Mouse (Mus musculus): ENCODE data around the gene Hsf5. TPM values are rescaled to one million over a fixed set of nuclear protein-coding genes. Genes with fewer than 3 reads are reported as not detected.
A peak's percentile ranks its signal among the peaks of the same experiment; 100 is the strongest.

Hsf5 gene
- polyA plus RNA-seq, 1 experiment from 2014 or later = 0.27 TPM

DNA sequence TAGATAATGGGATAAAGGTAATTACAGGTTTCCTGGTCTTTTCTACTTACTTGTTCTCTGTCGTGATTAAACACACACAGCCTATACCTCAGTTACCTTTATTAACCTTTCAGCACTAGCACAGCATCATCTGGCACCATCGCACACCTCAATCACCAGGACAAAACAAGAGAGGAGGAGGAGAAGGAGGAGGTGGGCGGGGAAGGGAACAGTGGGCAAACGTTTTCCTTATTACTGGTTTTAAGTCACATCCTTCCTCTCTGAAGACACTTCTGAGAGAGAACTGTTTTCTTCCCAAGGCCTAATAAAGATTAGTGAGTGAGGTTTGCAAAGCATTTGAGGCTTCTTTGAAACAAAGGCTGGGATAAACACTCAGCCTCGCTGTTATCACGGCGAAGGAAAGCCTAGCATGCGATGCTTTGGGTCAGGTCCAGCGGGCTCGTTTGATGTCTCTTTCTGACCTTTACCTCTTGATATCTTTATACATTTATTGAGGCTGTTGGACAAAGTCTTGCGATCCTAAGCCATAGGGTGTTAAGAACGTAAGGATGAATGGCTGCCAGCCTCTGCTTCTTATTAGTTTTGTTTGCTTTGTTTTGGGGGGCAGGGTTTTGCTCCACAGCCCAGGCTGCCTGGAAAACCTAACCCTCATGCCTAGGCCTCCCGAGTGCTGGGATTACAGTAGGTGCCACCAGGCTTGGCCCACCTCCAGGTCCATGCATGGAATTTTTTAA, 66.0 kb downstream of the Hsf5 start:
- no peak overlapping the region for H3K4me2 ChIP-seq
- H3K4me3 ChIP-seq = no peak overlapping the region
- 42% methylated on average over 13 of the region's 13 CpGs for WGBS

DNA sequence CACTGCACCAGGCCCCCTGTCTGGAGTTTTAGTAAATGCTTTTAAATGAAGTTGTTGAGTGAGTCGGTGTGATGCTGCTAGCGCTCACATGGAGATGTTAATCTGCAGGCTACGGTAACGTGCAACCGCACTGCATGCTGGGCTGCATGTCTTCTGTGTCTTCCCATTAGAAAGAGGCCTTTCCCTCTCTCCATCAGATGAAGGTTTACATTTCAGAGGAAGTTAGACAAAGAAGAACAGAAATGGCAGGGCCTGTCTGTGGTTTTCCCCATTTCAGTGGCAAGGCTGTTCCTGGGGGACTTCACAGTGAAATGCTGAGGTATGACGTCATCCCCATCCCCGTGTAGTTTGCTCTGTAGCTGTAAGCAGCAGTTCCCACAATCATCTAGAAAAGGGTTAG, 69.4 kb downstream of the Hsf5 start:
- H3K4me2 ChIP-seq = no peak overlapping the region
- H3K27me3 ChIP-seq = no peaks in the 10 kb centered on the region
- no peak overlapping the region for H3K27ac ChIP-seq
- H3K36me3 ChIP-seq (ENCODE audit: poor library complexity, severe bottlenecking) = no peaks in the 10 kb centered on the region
- H3K9ac ChIP-seq = no peak overlapping the region
- ATAC-seq = no peak
- H3K9me3 ChIP-seq (replicated peaks) = no peaks in the 10 kb centered on the region
- no peak overlapping the region for H3K4me3 ChIP-seq
- WGBS = 62% methylated on average over 7 of the region's 7 CpGs
- peaks cover 28% of the 10 kb centered on the region for H3K4me1 ChIP-seq

More for the DNA sequence above, 66.0 kb downstream of the Hsf5 start:
- no peak overlapping the region for H3K9ac ChIP-seq
- no peak overlapping the region for H3K27ac ChIP-seq
- no peak for ATAC-seq
- H3K36me3 ChIP-seq (ENCODE audit: poor library complexity, severe bottlenecking) = no peaks in the 10 kb centered on the region
- H3K9me3 ChIP-seq (replicated peaks) = no peaks in the 10 kb centered on the region
- no peaks in the 10 kb centered on the region for H3K27me3 ChIP-seq
- H3K4me1 ChIP-seq = peaks cover 9% of the 10 kb centered on the region; the same call in 1 of the 2 replicates

DNA sequence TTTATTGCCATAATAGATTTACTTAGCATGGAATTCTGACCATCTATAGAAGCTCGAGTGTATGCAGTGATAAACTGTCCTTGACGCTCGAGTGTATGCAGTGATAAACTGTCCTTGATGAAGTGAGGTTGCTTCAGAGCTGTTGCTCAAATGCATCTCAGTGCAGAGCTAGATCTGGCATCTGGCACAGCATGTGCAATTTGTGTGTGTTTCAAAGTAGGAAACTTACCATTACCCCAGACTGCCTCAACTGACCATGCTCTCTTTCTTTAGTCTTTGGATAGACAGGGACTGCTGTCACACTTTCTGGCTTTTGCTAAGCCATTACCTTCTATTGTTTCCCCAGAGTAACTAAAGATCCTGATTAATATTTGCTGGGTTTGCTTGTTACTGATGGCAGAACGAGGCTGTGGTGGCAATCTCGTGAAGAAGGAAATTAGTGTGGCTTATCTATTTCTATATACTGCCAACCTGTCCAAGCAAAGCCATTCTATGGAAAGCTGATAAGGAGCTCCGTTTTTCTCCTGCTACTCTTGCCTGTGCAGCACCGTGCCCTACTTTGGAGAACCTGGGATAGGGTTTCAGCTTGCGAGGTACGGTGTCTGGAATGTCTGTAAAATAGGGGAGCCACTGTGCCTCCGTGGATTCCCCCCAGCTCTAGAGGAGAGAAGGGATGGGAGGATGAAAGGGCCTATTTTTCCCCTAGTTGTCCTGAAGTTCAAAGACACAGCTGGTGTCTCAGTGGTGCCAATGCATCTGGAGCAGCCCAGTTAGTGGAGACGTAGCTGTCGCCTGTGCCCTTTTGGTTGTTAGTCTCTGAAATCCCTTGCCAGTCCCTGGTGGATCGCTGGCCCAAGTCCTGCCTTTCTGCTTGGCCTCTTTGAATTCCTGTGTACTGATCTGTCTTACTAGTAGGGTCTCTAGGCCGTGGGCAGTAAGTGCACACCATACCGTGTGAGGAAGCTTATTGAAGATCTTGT, 70.6 kb downstream of the Hsf5 start:
- no peaks in the 10 kb centered on the region for H3K27me3 ChIP-seq
- peaks cover 28% of the 10 kb centered on the region for H3K4me1 ChIP-seq
- no peaks in the 10 kb centered on the region for H3K9me3 ChIP-seq (replicated peaks)
- 76% methylated on average over 15 of the region's 15 CpGs for WGBS
- H3K27ac ChIP-seq = no peak overlapping the region; the same call in 1 of the 2 replicates
- H3K9ac ChIP-seq = no peak overlapping the region
- no peak overlapping the region for H3K4me3 ChIP-seq
- no peaks in the 10 kb centered on the region for H3K36me3 ChIP-seq (ENCODE audit: poor library complexity, severe bottlenecking)
- no peak overlapping the region for H3K4me2 ChIP-seq
- ATAC-seq = no peak

DNA sequence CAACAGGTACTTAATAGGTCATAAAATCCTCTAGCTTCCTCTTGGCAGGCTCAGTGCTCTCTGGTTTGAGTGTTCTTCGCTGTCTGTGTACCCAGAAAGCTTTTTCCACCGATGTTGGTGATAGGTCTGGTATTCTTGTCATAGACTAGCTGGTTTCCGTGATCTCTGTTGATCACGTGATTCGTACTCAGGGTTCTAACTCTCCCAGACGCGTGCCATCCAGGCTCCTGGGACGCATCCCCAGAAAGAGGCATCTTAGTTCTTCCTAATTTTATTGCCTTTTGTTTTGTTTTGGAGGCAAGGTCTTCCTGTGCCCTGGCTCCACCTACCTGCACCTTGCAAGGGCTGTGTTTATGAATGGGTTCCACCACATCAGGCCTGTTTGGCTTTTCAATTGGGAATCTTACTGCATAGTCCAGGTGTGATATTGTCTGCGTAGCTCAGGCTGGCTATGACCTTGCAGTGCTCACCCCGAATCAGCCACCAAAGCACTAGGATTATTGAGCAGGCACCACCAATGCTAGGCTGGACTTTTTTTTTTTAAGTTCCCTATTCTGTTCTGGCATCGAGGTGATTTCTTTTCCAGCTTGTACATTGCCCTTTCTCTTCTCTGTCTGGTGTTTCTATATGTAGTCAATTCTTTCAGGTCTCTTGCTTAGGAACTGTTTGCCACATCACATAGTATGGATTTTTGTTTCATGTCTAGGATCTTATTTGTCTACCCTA, 71.7 kb downstream of the Hsf5 start:
- no peaks in the 10 kb centered on the region for H3K27me3 ChIP-seq
- peak overlapping the region; percentile 57; the same call in 1 of the 2 replicates for H3K27ac ChIP-seq
- 90% methylated on average over 11 of the region's 11 CpGs for WGBS
- no peak overlapping the region for H3K4me2 ChIP-seq
- no peak overlapping the region for H3K4me3 ChIP-seq
- H3K9me3 ChIP-seq (replicated peaks) = no peaks in the 10 kb centered on the region
- ATAC-seq = no peak
- H3K4me1 ChIP-seq = peaks cover 22% of the 10 kb centered on the region
- H3K9ac ChIP-seq = no peak overlapping the region
- H3K36me3 ChIP-seq (ENCODE audit: poor library complexity, severe bottlenecking) = no peaks in the 10 kb centered on the region

DNA sequence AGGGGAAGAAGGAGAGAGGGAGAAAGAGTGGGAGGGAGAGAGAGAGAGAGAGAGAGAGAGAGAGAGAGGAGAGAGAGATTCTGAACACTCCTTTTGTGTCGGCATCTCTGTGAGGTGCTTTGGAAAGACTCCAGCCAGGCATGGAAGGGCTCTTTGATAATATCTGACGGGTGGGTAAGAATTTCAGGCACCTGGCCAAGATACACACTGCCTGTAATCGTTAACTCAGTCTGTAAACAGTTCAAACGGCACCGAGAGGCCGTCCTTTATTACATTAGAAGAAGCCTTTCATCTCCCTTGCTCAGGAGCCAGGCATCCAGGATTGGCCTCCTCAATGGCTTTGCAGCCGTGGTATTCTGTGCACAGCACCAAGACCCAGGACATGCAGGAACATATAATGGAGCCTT, 72.4 kb downstream of the Hsf5 start:
- Histone ChIP-seq H3K9me3 (replicated peaks) (no peaks in the 10 kb centered on the region), H3K4me2 (peak overlapping the region; percentile 21; the same call in 1 of the 2 replicates), H3K27me3 (no peaks in the 10 kb centered on the region), H3K4me1 (peaks cover 22% of the 10 kb centered on the region), H3K27ac (peak overlapping the region; percentile 57; the same call in 1 of the 2 replicates), H3K4me3 (no peak overlapping the region), H3K36me3 (ENCODE audit: poor library complexity, severe bottlenecking) (no peaks in the 10 kb centered on the region), H3K9ac (peak overlapping the region; percentile 3; the same call in 1 of the 2 replicates)
- 19% methylated on average over 7 of the region's 7 CpGs for WGBS
- ATAC-seq = peak; percentile 19; the same call in 1 of the 2 replicates

DNA sequence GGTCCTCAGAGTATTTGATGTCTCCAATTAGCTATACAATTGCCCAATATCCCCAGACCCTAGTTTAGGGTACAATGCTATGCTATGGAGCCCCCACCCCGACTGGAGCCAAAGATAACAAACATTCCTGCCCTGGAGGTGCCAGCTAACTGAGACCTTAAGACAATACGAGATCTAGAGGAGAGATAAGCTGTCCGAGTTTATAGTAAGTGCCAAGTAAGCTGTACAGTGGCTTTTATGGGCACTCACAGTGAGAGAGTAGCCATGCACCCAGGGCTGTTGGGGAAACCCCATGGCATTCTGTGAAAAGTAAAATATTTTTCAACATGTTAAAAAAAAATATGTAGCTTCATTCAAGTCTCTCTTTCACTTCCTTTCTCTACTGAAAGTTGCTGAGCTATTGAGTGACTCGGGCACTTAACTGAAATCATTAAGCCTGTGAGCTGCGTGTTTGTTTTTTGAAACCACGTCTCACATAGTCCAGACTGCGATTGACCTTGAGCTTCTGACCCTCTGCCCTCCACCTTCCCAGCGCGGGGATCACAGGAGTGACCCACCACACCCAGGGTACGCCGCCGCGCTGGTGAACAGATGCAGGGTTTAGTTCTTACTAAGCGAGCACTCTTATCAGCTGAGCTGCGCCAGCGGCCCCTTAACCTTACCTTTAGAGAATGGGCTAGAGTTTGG, 73.2 kb downstream of the Hsf5 start:
- H3K4me2 ChIP-seq = peak overlapping the region; percentile 21; the same call in 1 of the 2 replicates
- no peaks in the 10 kb centered on the region for H3K27me3 ChIP-seq
- no peak overlapping the region for H3K4me3 ChIP-seq
- peaks cover 22% of the 10 kb centered on the region for H3K4me1 ChIP-seq
- peak overlapping the region; percentile 57 for H3K27ac ChIP-seq
- ATAC-seq = no peak
- 74% methylated on average over 16 of the region's 16 CpGs for WGBS
- no peaks in the 10 kb centered on the region for H3K36me3 ChIP-seq (ENCODE audit: poor library complexity, severe bottlenecking)
- H3K9ac ChIP-seq = 0 out of 2 replicates have a peak overlapping the region, but pooled peaks have one; percentile 3
- H3K9me3 ChIP-seq (replicated peaks) = no peaks in the 10 kb centered on the region

DNA sequence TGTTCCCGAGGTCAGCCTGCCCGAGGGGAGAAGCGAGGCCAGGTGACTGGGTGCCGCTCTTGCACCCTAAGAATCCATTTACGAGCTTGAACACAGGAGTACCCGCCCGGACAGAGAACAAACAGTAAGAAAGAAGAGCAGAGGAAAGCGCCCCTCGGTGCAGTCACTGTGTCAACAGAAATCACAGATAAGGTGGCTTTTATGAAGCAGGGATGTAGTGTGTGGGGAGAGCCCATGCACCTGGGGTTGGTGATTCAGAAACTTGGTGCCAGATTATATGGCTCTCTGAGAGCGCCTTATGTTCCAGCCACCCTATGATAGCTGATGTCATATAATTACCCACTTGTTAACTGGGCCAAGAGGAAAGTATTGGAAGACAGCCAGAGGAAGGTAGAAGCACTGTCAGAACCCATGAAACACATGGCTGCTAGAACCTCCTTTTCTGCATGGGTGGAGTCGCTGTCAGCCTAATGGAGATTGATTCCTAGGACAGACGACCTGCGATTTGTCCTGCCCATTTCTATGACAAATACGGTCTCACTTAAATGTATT, 80.2 kb downstream of the Hsf5 start:
- Histone ChIP-seq H3K27me3 (no peaks in the 10 kb centered on the region), H3K4me2 (no peak overlapping the region), H3K9ac (no peak overlapping the region), H3K4me1 (no peaks in the 10 kb centered on the region), H3K36me3 (ENCODE audit: poor library complexity, severe bottlenecking) (no peaks in the 10 kb centered on the region), H3K9me3 (replicated peaks) (no peaks in the 10 kb centered on the region), H3K4me3 (no peak overlapping the region), H3K27ac (no peak overlapping the region)
- 86% methylated on average over 14 of the region's 14 CpGs for WGBS
- no peak for ATAC-seq

DNA sequence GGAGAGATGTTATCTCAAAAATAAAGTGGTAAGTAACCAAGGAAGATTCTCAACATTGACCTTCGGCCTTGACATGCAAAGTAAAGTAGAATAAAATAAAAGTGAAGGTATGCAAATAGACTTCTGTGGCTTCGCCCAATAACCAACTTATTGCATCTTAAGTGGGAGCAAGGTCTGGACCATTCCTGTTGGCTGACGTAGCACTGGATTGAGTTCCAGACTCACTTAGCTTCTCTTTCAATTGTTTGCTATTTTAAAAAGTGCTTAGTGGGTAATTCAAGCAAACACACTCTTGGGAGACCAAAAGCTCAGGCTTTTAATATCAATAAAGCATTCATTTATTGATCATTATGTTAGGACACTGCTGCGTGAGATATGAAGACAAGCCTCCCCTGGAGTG, 81.2 kb downstream of the Hsf5 start:
- ATAC-seq = no peak
- WGBS = 85% methylated on average over 4 of the region's 4 CpGs
- H3K36me3 ChIP-seq (ENCODE audit: poor library complexity, severe bottlenecking) = no peaks in the 10 kb centered on the region

DNA sequence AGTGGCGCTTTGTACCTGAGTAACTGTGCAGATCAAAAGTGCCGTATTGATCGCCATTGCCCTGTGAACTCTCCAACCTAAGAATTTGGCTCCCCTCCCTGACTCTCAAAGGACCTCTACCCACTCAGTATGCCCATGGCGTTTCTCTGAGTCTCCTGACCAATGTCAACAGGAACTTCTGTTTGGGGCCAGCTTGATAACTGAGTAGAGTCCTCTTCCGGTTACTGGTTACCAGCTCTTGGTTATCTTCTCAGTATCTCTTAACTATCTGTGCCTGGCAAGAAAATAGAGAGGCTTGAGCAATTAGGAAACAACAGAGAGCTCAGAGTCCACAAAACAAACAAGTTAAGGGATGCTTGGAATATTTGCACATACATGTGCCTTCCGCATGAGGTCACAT, 84.1 kb downstream of the Hsf5 start:
- Histone ChIP-seq H3K4me3 (no peak overlapping the region), H3K9ac (no peak overlapping the region), H3K36me3 (ENCODE audit: poor library complexity, severe bottlenecking) (no peaks in the 10 kb centered on the region), H3K27me3 (no peaks in the 10 kb centered on the region), H3K4me2 (no peak overlapping the region), H3K4me1 (no peaks in the 10 kb centered on the region), H3K9me3 (replicated peaks) (no peaks in the 10 kb centered on the region), H3K27ac (no peak overlapping the region)
- ATAC-seq = no peak
- 88% methylated on average over 6 of the region's 6 CpGs for WGBS

More for the DNA sequence above, 81.2 kb downstream of the Hsf5 start:
- H3K4me2 ChIP-seq = no peak overlapping the region
- H3K9ac ChIP-seq = no peak overlapping the region
- H3K4me1 ChIP-seq = no peaks in the 10 kb centered on the region
- H3K4me3 ChIP-seq = no peak overlapping the region
- no peaks in the 10 kb centered on the region for H3K27me3 ChIP-seq
- no peaks in the 10 kb centered on the region for H3K9me3 ChIP-seq (replicated peaks)
- H3K27ac ChIP-seq = no peak overlapping the region

DNA sequence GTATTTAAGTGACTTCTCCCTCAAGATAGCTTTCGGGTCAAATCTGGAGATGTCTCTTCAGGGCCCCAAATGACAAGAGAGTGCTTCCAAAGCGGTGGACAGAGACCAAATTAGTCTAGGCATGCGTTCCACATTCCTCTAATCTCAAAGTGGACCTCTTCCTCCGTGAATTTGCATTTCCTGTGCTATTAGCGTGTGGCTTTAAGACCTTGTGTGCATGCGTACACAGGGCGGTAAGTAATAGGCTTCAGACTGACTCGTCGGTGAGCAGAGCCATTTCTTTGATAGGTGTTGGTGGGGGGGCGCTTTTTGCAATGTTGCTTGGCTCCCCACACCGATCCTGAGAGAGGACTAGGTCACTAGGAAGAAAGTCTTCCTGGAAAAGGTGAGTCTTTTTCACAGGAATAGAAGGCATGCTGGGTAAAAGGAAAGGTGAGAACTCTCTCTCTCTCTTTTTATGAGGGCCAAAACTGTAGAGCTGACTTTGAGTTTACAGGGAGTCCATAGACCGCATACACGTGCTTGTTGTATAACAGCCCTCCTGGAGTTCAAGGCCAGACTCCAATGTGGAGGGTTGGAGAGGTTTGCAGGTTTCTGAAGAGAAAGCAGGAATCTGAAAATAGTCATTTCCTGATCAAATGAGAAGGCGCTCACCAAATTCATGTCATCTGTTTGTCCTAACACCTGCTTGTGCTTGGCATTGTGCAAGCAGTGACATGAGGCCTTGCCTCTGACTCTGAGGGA, 85.1 kb downstream of the Hsf5 start:
- Histone ChIP-seq H3K4me2 (no peak overlapping the region), H3K4me3 (no peak overlapping the region), H3K27me3 (no peaks in the 10 kb centered on the region), H3K36me3 (ENCODE audit: poor library complexity, severe bottlenecking) (no peaks in the 10 kb centered on the region), H3K4me1 (no peaks in the 10 kb centered on the region), H3K27ac (no peak overlapping the region), H3K9ac (no peak overlapping the region), H3K9me3 (replicated peaks) (no peaks in the 10 kb centered on the region)
- no peak for ATAC-seq
- 87% methylated on average over 14 of the region's 14 CpGs for WGBS
